Mouse (Mus musculus) testis, postnatal 10 days (tissue): ENCODE data around the gene Prdm11.

Experiments
- DNase-seq: peaks from one replicate; pipeline ENCODE4 v3.0.0; 2021; ENCODE audit warnings: low spot score

The Prdm11 gene

DNA sequence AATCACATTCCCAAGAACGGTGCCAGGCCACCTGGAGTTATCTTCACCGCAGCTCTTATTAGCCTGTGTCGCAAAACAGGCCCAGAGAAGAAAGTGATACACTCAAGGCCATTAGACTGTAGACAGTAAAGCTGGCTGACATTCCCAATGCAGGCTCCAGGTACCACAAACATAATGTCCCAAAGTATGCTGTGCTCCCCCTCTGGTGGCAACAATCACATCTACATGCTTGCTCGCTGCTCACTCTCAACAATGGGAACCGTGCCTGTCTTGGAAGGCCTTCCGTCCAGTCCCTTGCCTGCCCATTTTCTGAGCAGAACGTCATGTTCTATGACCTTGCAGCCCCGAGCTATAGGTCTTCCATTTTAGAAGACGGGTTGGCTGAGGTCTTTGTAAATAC lies 34.0 kb downstream of the Prdm11 start:
- DNase-seq = no peak

DNA sequence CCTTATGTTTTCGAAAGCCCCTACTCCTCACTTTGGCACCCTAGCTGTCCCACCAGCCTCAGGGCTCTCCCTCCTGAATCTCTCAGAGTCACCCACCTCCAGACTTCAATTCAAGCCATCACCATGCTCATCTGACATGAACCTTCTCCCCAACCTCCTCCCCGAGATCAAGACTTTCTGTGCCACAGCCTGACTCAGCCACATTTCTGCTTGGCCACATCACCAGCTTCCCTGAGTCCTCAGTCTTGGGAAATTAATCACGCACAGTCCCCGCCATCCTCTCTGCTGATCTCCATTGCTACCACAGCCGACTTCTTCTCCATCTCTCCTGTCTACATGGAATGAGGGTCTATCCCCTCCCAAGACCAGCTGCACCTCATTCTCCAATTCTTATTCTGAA lies 34.5 kb downstream of the Prdm11 start:
- DNase-seq = no peak

DNA sequence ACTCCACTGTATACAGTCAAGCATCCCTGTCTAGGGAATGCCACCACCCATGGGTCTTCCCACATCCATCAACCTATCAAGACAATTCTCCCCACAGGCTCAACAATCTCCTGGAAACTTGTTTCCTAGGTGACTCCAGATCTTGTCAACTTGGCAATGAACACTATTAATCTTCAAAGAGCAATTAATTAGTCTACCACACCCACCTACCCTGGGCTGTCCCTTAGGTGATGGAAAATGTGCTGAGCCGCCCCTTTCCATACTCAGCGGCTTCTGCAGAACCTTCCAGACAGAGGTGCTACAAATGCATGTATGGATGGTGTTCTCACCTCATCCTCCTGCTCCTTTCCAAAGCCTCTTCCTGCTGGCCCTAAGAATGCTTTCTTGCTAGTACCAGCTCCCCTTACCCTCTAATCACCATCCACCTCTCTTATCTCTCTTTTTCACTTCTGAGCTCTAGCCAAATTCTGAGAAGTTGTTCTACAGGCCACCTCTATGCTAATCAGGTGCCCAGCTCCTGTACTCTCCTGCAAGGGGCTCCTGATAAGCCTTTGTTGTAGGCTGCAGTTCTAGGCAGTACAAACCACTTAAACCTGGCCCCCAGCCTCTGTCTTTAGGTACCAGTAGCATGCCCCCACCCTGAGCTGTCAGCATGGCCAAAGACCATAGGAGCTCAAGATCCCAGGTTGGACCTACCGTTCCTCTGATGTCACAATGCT lies 37.8 kb downstream of the Prdm11 start:
- DNase-seq = no peak

DNA sequence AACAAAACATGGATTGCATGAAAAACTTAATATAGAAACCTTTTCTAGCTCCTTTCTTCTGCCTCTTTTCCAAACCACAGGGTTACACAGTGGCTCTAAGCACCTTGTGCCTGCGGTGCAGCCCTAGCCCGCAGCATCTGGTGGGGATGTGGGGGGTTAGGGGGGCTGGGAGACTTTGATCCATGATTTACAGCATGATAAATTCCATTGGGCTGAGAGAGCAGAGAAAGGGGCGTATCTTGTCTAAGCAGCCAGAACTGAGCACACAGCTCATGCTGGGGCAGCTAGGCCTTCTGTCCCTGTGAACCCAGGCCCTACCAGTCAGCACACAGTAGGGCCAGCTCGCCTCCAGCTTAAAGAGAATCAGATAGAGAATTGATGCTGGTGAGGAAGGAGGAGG lies 40.9 kb downstream of the Prdm11 start:
- DNase-seq = no peak

DNA sequence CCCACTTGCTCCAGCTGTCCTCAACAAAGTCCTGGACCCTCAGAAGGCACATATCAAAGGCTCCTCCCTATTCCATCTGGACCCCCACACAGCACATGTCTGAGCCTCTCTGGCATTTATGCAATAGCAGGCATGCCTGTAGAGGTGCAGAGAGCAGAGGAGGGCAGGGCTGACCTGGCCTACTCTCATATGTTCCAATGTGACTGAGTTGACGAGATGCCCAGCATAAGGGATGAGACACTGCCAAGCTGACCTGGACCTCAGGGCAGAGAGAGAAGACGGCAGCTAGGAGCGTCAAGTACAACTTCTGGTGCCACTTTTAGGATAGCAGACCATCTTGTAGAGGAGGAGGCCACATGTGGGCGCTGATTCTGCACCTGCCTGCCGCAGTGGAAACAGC lies 54.0 kb downstream of the Prdm11 start:
- no peak for DNase-seq

DNA sequence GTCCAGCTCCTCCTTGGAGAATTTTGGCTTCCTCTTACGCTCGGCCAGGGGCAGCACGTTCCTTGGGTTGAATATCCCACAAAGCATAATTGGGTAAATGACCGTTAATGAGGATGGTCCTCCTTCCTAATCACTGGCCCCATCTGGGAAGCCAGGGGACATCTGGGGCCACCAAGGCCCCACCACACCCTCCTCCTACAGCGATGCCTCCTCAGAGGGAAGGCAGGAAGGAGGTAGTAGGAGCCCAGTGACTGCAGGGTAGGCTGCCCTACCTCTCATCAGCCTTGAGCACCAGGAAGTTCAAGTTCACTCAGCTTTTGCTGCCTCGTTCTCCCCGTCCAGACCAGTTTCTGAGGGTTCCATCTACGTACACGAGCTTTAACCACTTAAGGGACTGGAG lies 56.4 kb downstream of the Prdm11 start:
- no peak for DNase-seq

DNA sequence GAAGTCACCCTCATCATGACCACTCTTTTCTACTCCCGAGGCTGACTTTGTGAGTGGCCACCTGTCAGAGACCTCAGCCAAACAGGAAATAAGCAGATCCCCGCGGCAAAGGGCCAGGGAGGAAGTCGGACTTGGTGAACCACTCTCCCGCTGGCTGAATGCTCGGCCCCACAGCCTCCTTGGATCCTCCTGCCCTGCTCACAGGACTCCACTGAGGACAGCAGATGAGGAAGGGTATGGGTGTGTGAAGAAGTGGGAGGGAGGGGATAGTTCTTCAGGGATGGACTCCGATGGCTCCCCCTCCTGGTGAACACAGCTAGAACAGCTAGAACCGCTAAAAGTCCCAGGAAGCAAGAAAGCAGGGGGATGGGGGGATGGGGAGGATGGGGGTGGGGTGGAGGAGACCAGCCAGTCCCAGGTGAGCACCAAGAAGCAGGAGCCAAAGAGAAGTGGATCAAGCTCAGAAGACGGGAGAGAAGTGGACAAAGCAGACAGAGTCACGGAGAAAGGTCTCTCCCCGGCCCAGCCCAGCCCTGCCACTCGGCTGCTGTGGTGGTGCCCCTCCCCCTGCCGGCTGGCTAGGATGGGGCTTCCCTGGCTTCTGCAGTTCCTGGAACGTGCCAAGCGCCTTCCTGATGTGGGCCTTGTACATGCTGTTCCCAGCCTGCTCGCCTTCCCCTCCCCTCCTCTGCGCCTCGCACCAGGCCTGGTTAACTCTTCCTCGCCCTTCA lies 57.9 kb downstream of the Prdm11 start:
- peak; percentile 87 for DNase-seq

DNA sequence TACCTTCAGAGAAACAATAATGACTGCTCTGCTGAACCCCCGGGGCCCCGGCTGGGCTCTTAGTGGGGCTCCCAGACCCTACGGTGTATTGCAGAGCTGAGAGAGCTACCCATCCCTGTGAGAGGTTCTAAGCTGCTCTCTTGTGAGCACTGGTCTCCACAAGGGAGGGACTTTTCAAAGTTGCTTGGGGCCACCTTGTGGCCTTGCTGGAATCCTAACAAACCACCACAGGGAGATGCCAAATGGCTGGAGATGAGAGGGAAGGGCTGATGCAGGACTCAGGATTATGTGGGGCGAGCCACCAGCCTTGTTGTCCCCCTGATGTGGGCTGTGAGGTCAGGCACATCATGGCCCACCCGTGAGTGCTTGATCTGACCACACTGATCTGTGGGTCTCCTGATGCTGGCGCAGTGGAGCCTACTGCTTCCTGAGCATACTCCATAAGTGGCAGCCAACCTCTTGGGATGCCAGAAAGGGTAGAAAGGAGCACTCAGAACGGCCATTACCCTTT lies 58.8 kb downstream of the Prdm11 start:
- DNase-seq = no peak

DNA sequence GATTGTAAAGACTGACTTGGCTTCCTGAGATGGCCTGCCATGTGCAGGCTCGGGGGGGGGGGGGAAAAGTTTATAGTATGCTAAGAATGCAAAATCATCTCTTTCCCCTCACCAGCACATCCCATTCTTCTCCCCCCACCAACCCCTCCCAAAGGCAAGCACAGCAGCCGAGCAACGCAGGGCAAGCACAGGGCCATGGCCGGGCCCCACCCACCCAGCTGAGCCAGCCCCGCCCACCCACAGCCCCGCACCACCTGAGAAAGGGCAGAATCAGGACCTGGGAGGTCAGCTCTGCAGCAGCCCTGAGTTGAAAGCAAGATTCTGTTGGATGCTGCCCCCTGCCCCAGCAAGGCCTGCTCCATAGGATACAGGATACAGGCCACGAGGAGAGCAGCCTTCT lies 60.4 kb downstream of the Prdm11 start:
- no peak for DNase-seq

DNA sequence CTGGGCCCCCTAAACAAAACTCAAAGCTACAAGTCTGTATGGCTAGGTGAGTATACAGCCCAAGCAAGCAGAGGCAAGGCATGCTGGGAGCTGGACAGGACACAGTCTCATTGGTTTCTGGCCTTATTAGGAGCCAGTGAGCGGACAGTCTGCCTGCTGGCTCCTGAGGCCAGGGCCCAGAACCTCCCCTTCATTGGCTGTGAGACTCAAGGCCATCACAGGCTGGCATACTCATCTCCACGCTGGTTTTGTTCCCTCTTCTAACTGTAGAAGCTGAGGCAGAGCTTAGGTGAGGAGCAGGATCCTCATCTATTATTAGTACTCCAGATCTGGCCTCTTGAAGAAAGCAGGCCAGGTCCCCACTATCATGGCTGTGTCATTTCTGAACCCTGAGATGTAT lies 60.8 kb downstream of the Prdm11 start:
- DNase-seq = no peak

DNA sequence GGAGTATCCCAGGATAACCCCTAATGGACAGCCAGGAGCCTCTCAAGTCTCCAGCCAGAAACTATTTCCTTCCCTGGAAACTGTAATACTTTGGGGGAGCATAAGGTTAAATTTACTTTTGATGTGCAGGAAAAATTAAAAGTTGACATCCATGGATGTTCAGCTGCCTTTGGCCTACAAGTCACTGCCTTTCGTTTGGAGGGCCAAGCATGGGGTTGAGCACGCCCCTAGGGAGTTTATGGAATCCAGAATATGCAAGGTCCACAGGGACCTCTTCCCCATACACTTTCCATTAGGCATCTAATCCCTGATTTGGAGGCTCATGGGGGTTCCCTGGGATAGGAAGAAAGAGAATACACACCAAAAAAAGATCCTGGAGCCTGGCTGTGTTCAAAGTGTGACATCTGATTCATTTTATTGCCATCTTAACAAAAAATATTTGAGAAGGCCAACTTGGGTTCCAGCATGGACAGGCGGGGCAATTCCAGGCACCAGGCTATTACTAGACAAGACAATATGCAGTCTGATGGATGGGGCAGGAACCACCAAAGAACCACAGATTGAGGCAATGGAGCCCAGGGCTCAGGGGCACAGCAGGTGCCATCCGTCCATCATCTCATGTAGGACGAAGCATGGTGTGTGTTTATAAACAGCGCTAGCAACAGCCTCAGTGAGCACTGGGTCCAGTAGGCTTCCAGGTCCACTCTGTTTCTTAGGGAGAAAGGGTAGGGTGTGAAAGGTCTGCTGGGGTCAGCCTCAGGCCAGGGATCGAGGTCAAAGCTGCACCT lies 61.5 kb downstream of the Prdm11 start:
- DNase-seq = no peak

DNA sequence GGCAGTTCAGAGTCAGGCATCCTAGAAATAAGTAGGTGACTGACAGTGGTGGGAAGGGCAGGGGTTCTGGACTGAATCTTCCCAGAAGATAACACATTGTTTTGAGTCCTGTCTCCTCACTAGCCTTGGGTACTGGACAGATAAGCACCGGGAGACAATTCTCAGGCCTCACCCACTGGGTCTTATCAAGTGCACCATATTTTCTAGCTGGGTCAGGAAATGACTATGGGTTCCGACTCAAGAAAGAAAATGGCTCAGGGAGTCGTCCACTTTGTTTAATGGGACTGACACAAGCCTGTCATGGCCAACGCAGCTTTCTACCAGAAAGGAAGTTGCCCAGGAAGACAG lies 62.7 kb downstream of the Prdm11 start:
- no peak for DNase-seq

DNA sequence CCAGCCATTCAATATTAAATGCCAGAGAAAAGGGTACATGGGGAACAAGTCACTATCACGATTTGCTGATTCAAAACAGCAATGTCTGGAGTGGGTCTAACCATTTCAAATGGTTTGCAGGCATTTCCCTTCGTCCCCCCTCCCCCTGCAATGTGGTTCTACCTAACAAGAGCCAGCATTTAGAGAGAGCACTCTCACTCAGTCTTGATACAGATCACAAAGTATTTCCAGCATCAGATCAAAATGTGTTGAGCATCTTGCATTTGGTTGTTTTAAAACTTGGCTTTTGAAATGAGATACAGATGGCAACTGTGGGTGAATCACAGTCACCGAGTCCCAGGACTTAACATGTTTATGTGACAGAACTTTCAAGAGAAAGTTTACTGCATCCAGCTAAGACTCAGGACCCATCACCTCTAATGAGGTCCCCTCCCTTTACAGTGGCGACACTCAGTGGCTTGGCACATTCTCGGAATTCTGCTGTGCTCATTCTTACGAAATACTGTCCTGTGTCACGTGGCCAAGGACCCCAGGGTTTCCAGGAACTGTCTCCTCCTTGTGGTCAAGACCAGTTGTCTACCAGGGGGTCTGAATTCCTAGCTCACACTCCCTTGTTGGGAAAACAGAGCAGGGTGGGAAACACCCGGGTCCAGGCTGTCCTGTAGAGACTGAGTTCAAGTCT lies 63.2 kb downstream of the Prdm11 start:
- DNase-seq = no peak

DNA sequence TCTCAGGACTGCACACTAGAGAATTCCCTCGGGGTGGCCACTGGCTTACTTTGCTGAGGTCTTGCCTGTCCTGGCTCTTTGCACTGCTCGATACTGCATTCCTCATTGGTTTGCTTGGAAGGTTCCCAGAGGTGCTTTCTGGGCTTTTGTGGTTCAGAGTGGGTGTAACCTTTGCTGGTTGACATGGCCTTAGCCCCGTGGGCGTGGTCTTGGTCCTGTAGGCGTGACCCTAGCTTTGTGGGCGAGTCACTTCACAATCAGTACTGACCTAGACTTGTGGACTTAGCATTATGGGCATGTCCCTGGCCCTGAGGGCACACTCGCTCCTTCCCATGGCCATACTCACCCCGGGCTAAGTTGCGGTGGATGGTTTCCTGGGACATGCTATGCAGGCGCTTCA lies 65.8 kb downstream of the Prdm11 start:
- DNase-seq = no peak

DNA sequence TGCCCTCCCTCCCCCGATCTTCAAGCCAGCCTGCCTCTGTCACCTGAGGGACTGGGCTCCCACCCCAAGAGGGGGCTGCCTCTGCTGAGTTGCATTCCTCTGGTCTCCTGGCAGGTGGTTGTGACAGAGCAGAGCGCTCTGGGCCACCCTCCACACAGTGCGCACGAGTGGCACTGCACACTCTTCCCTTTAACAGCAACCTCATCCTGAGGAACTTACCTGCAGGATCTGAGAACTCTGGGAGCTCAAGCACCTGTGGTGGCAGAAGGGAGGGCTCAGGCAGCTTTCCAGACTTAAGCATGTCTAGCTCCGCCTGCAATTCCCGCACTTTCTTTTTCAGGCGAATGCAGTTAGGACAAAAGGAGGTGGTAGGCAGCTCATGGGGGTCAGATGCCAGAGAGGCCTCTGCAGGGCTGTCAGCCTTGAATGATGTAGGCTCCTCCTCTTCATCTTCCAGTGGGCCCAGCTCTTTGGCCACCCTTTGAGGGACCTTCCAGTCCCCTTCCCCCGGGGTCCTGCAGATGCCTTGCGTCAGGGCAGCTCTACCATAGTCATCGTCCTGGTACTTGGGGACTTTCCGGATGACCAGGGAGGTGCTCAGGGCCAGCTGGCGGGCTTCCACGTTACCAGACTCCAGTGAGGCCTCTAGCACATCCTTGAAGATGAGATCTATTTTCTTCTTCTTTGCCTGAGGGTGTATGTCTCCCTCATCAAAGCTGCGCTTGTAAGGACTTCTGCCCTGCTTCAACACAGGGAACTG lies 70.8 kb downstream of the Prdm11 start:
- DNase-seq = no peak

DNA sequence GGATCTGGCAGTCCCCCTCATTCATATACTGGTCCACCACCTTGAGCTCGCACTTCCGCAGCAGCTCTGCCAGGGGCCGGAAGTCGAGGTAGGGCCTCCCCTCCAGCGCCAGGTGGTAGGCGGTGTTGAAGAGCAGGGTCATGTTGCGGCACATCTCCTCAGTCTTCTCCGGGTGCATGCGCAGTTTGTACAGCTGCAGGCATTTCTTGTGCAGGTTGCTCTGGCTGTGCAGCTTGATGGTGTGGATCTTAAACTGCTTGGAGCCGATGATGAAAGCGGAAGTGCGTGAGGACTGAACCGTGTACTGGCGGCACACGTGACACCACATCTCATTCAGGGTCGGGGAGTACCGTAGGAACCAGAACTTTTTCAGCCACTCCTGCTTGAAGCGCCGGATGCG lies 72.3 kb downstream of the Prdm11 start:
- no peak for DNase-seq

DNA sequence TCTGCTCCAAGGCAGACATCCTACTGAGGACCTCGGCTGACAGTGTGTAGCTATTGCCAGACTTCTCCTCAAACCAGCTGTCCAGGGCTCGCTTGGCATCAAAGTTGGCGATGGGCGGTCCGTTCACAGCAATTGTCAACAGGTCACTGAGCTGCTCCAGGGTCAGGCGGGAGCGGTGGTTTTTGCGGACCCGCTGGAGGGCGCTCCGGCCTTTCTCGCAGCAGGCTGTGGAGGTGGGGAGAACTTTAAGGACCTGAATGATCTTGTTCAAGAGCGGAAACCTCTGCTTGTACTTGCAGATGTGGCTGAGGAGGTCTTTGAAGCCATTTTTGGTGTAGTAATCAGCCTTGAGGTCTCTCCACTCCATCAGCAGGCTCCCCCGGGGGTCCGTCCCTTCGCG lies 73.9 kb downstream of the Prdm11 start:
- no peak for DNase-seq

DNA sequence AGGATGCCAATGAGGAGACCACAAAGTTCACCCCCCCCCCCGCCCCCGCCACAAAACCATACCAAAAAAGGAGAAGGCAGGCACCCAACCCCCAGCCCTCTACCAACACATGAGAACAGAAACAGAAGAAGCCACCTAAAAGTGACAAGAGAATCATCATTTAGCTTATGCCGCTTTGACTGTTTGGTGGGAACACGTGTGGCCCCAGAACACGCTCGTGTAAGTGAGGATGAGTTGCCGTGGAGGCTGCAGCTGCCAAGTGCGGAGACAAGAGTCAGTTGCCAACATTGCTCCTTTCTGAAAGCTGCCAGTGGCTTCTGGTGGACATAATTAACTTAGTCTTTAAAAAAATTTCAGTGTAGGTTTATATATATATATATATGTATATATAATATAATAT lies 74.4 kb downstream of the Prdm11 start:
- no peak for DNase-seq

DNA sequence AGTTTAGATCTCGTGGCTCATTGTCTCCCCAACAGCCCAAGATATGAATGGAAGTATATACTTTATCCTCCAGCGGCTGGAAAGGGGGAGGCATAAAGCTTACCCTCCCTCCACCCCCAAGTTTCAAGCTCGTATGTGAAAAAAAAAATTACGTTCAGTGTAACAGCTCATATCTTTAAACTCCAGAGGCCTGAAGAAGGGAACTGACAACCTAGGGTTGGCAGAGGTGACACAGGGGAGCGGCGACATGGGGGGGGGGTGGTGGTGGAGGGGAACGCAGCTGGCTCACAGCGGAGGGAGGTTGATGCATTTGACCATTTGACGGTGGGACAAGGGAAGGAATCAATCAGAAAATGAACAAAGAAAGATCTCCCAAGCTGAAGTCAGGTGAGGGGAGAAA lies 74.9 kb downstream of the Prdm11 start:
- no peak for DNase-seq

DNA sequence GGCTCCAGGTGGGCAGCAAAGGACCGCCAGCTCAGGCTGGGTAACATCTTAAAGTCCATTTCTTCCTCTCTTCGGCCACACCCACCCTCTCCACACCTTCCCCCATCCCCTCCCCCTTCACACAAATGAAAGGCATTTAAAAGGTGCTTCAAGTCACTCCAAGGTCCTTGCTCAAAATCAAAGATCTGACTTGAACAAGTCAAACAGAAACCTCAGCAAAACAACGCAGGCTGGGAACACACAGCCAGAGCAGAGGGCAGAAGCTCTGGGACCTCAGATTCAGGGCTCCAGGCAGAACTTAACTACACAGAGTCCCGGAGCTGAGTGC lies 78.2 kb downstream of the Prdm11 start:
- no peak for DNase-seq

DNA sequence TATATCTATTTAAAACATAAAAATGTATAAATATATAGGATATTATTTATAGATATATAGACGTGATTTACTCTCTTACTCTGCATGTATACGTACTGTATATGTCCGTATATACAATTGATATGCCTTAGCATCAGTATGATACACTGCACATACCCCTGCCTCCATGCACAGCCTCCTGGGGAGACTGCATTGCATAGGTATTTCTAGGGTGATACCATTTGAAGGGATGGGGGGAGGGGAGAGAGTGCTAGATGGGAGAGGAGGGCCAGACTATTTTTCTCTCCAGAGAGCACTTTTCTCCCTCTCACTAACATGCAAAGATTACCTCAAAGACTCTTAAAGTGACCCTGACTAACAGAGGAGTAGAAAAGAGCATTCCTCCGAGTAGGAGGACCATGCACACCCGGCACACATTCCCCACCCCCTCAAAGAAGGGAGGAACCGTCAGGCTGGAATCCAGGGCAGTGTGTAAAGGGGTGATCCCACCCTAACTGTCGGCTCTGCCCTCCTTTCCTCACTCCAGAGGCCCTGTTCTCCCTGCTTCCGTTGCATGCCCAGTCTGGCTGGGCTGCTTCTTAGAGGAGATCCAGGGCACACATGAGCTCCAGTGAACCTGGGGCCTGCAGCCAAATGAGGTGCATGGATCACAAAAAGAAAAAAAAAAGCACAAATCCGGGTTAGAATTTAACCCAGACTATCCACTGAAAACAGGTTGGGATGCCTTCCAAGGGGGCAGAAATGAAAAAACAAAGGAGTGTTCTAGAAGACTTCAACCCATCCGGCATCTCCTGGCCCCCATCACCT lies 78.7 kb downstream of the Prdm11 start:
- no peak for DNase-seq
